Mouse (Mus musculus) myocyte (in vitro differentiated cells): ENCODE measurements around the gene Spred2. TPM values are rescaled to one million over a fixed set of nuclear protein-coding genes. Genes with fewer than 3 reads are reported as not detected.

Experiments used
- H3K27me3 ChIP-seq: one replicate; pipeline ENCODE4 v1.6.1; 2011; ENCODE audit not compliant: control insufficient read depth, insufficient read depth, insufficient read length
- H3K36me3 ChIP-seq: one replicate; pipeline ENCODE4 v1.6.1; 2011; ENCODE audit not compliant: control insufficient read depth, insufficient read depth
- H3K4me2 ChIP-seq: one replicate; pipeline ENCODE4 v1.6.1; 2011; ENCODE audit warnings: low read depth, control low read depth
- H3K4me3 ChIP-seq: one replicate; pipeline ENCODE4 v1.5.1; 2011; ENCODE audit warnings: mild to moderate bottlenecking, control low read depth, moderate library complexity
- H3K79me2 ChIP-seq: one replicate; pipeline ENCODE4 v1.6.1; 2011; ENCODE audit not compliant: control insufficient read depth, insufficient read depth
- H3ac ChIP-seq: one replicate; pipeline ENCODE4 v1.6.1; 2011; ENCODE audit not compliant: control insufficient read depth, insufficient read length
- CEBPB ChIP-seq: IDR thresholded peaks from 2 replicates; pipeline ENCODE4 v1.6.1; 2011; ENCODE audit warnings: mild to moderate bottlenecking, moderate library complexity; ENCODE audit not compliant: poor library complexity, insufficient read depth, severe bottlenecking
- E2F4 ChIP-seq: IDR thresholded peaks from one replicate; pipeline ENCODE4 v1.6.1; 2011; ENCODE audit warnings: mild to moderate bottlenecking, control low read depth, moderate library complexity; ENCODE audit not compliant: insufficient read depth
- MAX ChIP-seq: IDR thresholded peaks from one replicate; pipeline ENCODE4 v1.6.1; 2011; ENCODE audit warnings: low read depth, mild to moderate bottlenecking, control low read depth
- MYOD1 ChIP-seq, 3 experiments: IDR thresholded peaks; one replicate each; pipeline ENCODE4 v1.6.1; 2011; ENCODE audit warnings: control low read depth in 2 of 3, low read depth in 2 of 3, mild to moderate bottlenecking in 2 of 3, moderate library complexity in 1 of 3; ENCODE audit not compliant: insufficient read length in 2 of 3, control insufficient read depth in 1 of 3
- MYOG ChIP-seq, 3 experiments: IDR thresholded peaks; one replicate each; pipeline ENCODE4 v1.6.1; 2011; ENCODE audit warnings: control low read depth in 2 of 3, low read depth in 2 of 3, mild to moderate bottlenecking in 2 of 3; ENCODE audit not compliant: insufficient read length in 2 of 3, control insufficient read depth in 1 of 3, insufficient read depth in 1 of 3
- POLR2A ChIP-seq: IDR thresholded peaks from one replicate; pipeline ENCODE4 v1.6.1; 2011; ENCODE audit warnings: low read depth, mild to moderate bottlenecking, control low read depth, moderate library complexity; ENCODE audit not compliant: insufficient read length
- POLR2AphosphoS2 ChIP-seq: IDR thresholded peaks from one replicate; pipeline ENCODE4 v1.6.1; 2011; ENCODE audit warnings: low read depth, control low read depth; ENCODE audit not compliant: insufficient read length
- REST ChIP-seq: IDR thresholded peaks from one replicate; pipeline ENCODE4 v1.6.1; 2011; ENCODE audit warnings: mild to moderate bottlenecking, control low read depth, moderate library complexity; ENCODE audit not compliant: insufficient read depth, insufficient read length
- SRF ChIP-seq: IDR thresholded peaks from one replicate; pipeline ENCODE4 v1.6.1; 2011; ENCODE audit warnings: low read depth; ENCODE audit not compliant: control insufficient read depth, insufficient read length
- TCF12 ChIP-seq: IDR thresholded peaks from one replicate; pipeline ENCODE4 v1.6.1; 2011; ENCODE audit warnings: mild to moderate bottlenecking, control low read depth; ENCODE audit not compliant: poor library complexity, insufficient read depth, severe bottlenecking
- TCF3 ChIP-seq: IDR thresholded peaks from one replicate; pipeline ENCODE4 v1.6.1; 2011; ENCODE audit warnings: low read depth, control low read depth; ENCODE audit not compliant: insufficient read length
- USF1 ChIP-seq: IDR thresholded peaks from one replicate; pipeline ENCODE4 v1.6.1; 2011; ENCODE audit warnings: low read depth, mild to moderate bottlenecking, control low read depth, moderate library complexity
- polyA plus RNA-seq: library from polyadenylated mRNA; unstranded; fragments of >200 nt; fragmentation: generic; extraction: Trizol; gene quantifications from one replicate; pipeline ENCODE4 v1.2.1, GENCODE M21; 2012; ENCODE audit warnings: missing spikeins

Spred2 gene
- polyA plus RNA-seq, 1 experiment = 15.7 TPM

- Histone ChIP-seq H3ac (no peak overlapping the region), H3K36me3 (no peaks in the 10 kb centered on the region), H3K4me3 (no peak overlapping the region), H3K27me3 (no peaks in the 10 kb centered on the region), H3K79me2 (peaks cover 98% of the 10 kb centered on the region), H3K4me2 (no peak overlapping the region)
- no peak for TF ChIP-seq POLR2AphosphoS2
- TF ChIP-seq CEBPB = no peak
- TF ChIP-seq USF1 = no peak
- TF ChIP-seq E2F4 = no peak
- no peak for TF ChIP-seq REST
- TF ChIP-seq TCF3 = no peak
- no peak for TF ChIP-seq POLR2A
- no peak for TF ChIP-seq MYOD1 (IDR thresholded peaks at IDR 0.05; ENCODE audit: control insufficient read depth in 1 of 3, insufficient read length in 2 of 3, low read depth in 2 of 3)
- no peak for TF ChIP-seq SRF
- TF ChIP-seq TCF12 = no peak
- no peak for TF ChIP-seq MAX
- TF ChIP-seq MYOG (IDR thresholded peaks at IDR 0.05; ENCODE audit: control insufficient read depth in 1 of 3, insufficient read depth in 1 of 3, insufficient read length in 2 of 3, low read depth in 2 of 3) = no peak
Measured at GRCm38 (mm10) chr11:19950169-19950568, 26.0 kb downstream of the Spred2 start.

- H3K27me3 ChIP-seq = no peaks in the 10 kb centered on the region
- no peak overlapping the region for H3K4me3 ChIP-seq
- no peaks in the 10 kb centered on the region for H3K36me3 ChIP-seq
- peaks cover 98% of the 10 kb centered on the region for H3K79me2 ChIP-seq
- no peak overlapping the region for H3ac ChIP-seq
- H3K4me2 ChIP-seq = no peak overlapping the region
- TF ChIP-seq USF1 (no peak), CEBPB (no peak), MYOG (IDR thresholded peaks at IDR 0.05; ENCODE audit: control insufficient read depth in 1 of 3, insufficient read depth in 1 of 3, insufficient read length in 2 of 3, low read depth in 2 of 3) (no peak), MYOD1 (IDR thresholded peaks at IDR 0.05; ENCODE audit: control insufficient read depth in 1 of 3, insufficient read length in 2 of 3, low read depth in 2 of 3) (no peak), TCF12 (no peak), TCF3 (no peak), E2F4 (no peak), SRF (no peak), REST (no peak), POLR2A (no peak), POLR2AphosphoS2 (no peak), MAX (no peak)
Measured at GRCm38 (mm10) chr11:19952963-19953362, 28.8 kb downstream of the Spred2 start.

GRCm38 (mm10) chr11:19953919-19954318, 29.7 kb downstream of the Spred2 start:
- Histone ChIP-seq H3ac (no peak overlapping the region), H3K36me3 (no peaks in the 10 kb centered on the region), H3K4me3 (no peak overlapping the region), H3K79me2 (peaks cover 97% of the 10 kb centered on the region), H3K27me3 (no peaks in the 10 kb centered on the region), H3K4me2 (no peak overlapping the region)
- TF ChIP-seq CEBPB = no peak

DNA sequence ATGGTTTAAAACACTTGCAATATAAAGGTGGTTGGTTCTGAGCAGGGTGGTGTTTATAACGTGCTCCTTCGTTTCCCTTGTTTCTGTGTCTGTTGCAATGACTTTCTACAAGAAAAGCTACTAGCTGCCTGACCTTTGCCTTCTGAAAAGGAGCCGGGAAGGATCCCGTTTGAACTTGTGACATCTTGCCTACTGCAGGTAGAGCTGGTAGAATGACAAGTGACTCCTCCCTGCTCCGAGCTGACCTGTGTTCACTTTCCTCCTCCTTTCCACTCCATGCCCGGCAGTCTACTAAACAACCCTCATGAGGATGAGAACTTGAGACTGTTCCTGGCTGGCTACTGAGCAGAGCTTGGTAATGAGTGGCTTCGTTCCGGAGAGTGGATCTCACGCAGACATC, 30.9 kb downstream of the Spred2 start:
- H3K4me3 ChIP-seq = no peak overlapping the region
- H3ac ChIP-seq = no peak overlapping the region
- H3K27me3 ChIP-seq = no peaks in the 10 kb centered on the region
- H3K4me2 ChIP-seq = no peak overlapping the region
- H3K36me3 ChIP-seq = no peaks in the 10 kb centered on the region
- TF ChIP-seq USF1 = no peak
- no peak for TF ChIP-seq TCF3
- no peak for TF ChIP-seq MYOD1 (IDR thresholded peaks at IDR 0.05; ENCODE audit: control insufficient read depth in 1 of 3, insufficient read length in 2 of 3, low read depth in 2 of 3)
- no peak for TF ChIP-seq SRF
- TF ChIP-seq REST = no peak
- no peak for TF ChIP-seq POLR2A
- TF ChIP-seq TCF12 = no peak
- no peak for TF ChIP-seq MYOG (IDR thresholded peaks at IDR 0.05; ENCODE audit: control insufficient read depth in 1 of 3, insufficient read depth in 1 of 3, insufficient read length in 2 of 3, low read depth in 2 of 3)
- no peak for TF ChIP-seq CEBPB
- TF ChIP-seq MAX = no peak
- no peak for TF ChIP-seq POLR2AphosphoS2
- no peak for TF ChIP-seq E2F4
- peaks cover 97% of the 10 kb centered on the region for H3K79me2 ChIP-seq

DNA sequence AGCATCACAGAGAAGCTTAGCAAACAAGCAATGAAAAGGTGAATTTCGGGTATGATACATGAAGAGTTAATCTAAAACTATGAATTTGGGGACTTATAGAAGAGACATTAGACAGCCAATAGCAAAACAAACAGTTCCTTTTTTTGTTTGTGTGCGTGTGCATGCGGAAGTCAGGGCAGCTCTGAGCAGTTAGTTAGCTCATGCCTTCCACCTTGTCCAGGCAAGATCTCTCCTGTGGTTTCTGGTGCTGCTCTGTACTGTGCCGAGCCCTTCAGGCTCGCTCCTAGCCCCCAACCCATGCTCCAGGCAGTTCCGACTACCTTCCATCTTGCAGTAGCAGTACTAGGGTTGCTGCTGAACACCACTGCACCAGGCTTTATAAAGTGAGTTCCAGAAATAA, 31.5 kb downstream of the Spred2 start:
- Histone ChIP-seq H3K79me2 (peaks cover 97% of the 10 kb centered on the region), H3K4me3 (no peak overlapping the region), H3K27me3 (no peaks in the 10 kb centered on the region), H3K36me3 (no peaks in the 10 kb centered on the region), H3ac (no peak overlapping the region), H3K4me2 (no peak overlapping the region)
- TF ChIP-seq MYOG (IDR thresholded peaks at IDR 0.05; ENCODE audit: control insufficient read depth in 1 of 3, insufficient read depth in 1 of 3, insufficient read length in 2 of 3, low read depth in 2 of 3) (no peak), REST (no peak)
